Mouse (Mus musculus): Measurements from ENCODE around the gene 6430571L13Rik.

DNA sequence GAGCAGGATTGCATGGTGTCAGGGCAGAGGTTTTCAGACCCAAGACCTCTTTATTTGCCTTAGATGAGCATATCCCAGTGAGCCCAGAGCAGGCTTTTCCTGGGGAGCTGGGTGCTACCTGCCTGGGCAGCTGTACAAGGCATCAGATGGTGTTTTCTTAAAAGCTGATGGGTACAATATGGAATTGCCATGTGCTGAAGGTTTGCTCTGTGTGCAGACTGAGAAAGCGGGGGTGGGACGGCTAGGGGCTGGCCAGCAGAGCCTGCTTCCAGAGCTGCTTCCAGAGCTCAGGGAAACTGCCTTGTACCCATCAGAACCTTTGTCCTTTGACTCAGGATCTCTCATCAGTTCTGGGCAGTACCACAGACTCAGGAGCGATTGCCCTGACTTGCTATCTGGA, 47.3 kb downstream of the 6430571L13Rik start:
- TF ChIP-seq POLR2A (IDR thresholded peaks at IDR 0.05; ENCODE audit: borderline replicate concordance, control insufficient read depth, low read depth, low read length) (no peak), CTCF (IDR thresholded peaks at IDR 0.05; ENCODE audit: control insufficient read depth, insufficient read depth, low read length) (no peak)
